Mouse (Mus musculus): ENCODE measurements around the gene Tmem239. TPM values are rescaled to one million over a fixed set of nuclear protein-coding genes. Genes with fewer than 3 reads are reported as not detected.
A peak's percentile ranks its signal among the peaks of the same experiment; 100 is the strongest.

Tmem239 gene
- polyA plus RNA-seq, 1 experiment from 2014 or later, result 0.38 TPM

DNA sequence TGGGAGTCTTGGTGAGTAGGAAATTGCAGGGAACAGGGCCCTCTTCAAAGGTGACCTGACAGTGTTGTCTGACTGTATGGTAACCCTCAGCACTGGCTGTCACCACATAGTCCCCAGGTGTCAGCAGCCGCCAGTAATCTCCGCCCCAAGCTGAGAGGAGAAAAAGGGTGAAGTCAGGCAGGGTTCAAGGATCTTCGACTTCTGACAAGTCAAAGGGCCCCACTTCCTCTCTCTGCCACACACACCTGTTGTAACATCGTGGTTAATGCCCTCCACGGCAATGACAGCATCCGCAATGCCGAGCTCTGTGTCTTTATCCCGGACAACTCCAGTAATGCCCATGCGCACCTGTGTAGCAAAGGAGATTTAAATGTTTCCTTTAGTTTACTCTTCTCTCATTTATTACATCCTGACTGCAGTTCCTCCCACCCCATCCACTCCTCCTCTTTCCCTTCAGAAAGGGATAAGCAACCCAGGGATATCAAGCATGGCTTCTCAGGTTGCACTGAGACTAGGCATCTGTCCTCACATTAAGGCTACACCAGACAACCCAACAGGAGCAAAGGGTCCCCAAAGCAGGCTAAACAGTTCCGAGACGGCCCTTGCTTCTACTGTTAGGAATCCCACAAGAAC, 15.2 kb upstream of the Tmem239 start:
- no peak overlapping the region for H3K4me3 ChIP-seq
- no peaks in the 10 kb centered on the region for H3K4me1 ChIP-seq (replicated peaks)
- peaks cover 4% of the 10 kb centered on the region; the same call in 1 of the 2 replicates for H3K27me3 ChIP-seq
- no peak overlapping the region for H3K4me2 ChIP-seq
- H3K9ac ChIP-seq, result no peak overlapping the region
- H3K36me3 ChIP-seq, result peaks cover 28% of the 10 kb centered on the region
- ATAC-seq (ENCODE audit: low FRiP score), result no peak
- H3K27ac ChIP-seq, result no peak overlapping the region
- no peaks in the 10 kb centered on the region for H3K9me3 ChIP-seq
- WGBS, result 84% methylated on average over 11 of the region's 11 CpGs

- H3K36me3 ChIP-seq, result peaks cover 28% of the 10 kb centered on the region
- WGBS, result 84% methylated on average over 3 of the region's 3 CpGs
- no peak overlapping the region for H3K4me2 ChIP-seq
- no peak overlapping the region for H3K27ac ChIP-seq
- peaks cover 4% of the 10 kb centered on the region for H3K27me3 ChIP-seq
- no peak for ATAC-seq (ENCODE audit: low FRiP score)
- no peak overlapping the region for H3K9ac ChIP-seq
- H3K4me3 ChIP-seq, result no peak overlapping the region
- no peaks in the 10 kb centered on the region for H3K9me3 ChIP-seq
- peaks cover 16% of the 10 kb centered on the region for H3K4me1 ChIP-seq (replicated peaks)
These were observed 13.4 kb upstream of the Tmem239 start for GRCm38 (mm10) chr2:130392836-130393235.

DNA sequence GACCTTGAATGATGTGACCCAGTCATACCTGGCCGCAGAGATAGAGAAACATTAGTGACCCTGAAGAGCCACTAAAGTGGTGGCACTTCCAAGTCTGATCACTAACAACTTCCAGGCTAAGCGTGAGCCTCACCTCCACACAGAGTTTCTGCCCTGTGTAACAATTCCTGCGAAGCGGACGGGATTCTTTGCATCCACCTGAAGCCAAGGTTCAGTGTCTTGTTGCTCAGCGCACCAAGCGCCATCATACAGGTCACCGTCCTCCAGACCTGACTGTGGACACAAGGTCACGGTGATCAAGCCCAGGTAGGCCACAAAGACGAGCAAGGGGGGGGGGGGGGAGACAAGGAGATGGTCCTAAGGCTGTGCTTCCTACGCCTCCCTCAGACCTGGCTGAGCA, 10.6 kb upstream of the Tmem239 start:
- no peak for ATAC-seq (ENCODE audit: low FRiP score)
- no peak overlapping the region for H3K4me3 ChIP-seq
- no peak overlapping the region for H3K4me2 ChIP-seq
- no peak overlapping the region for H3K9ac ChIP-seq
- H3K27ac ChIP-seq, result no peak overlapping the region
- no peaks in the 10 kb centered on the region for H3K9me3 ChIP-seq
- WGBS, result 97% methylated on average over 11 of the region's 11 CpGs
- H3K4me1 ChIP-seq (replicated peaks), result peaks cover 20% of the 10 kb centered on the region
- H3K27me3 ChIP-seq, result peaks cover 18% of the 10 kb centered on the region
- H3K36me3 ChIP-seq, result peaks cover 24% of the 10 kb centered on the region

GRCm38 (mm10) chr2:130397186-130397985, 8.9 kb upstream of the Tmem239 start, which contains the start of gene Cpxm1:
Gene Cpxm1 (minus strand): TSS chr2:130397574.
- peak within 1 kb of the TSS; percentile 23; the same call in 1 of the 2 replicates for H3K27ac ChIP-seq
- peak; percentile 90 for ATAC-seq (ENCODE audit: low FRiP score)
- under 1% methylated on average over 35 of the region's 53 CpGs for WGBS

GRCm38 (mm10) chr2:130398091-130398490, 8.2 kb upstream of the Tmem239 start:
- no peak for ATAC-seq (ENCODE audit: low FRiP score)
- peak overlapping the region; percentile 79; the same call in 1 of the 2 replicates for H3K9ac ChIP-seq
- peaks cover 15% of the 10 kb centered on the region for H3K36me3 ChIP-seq
- H3K4me2 ChIP-seq, result peak overlapping the region; percentile 90
- peaks cover 22% of the 10 kb centered on the region for H3K27me3 ChIP-seq
- peak overlapping the region; percentile 53 for H3K4me3 ChIP-seq
- H3K4me1 ChIP-seq (replicated peaks), result peaks cover 20% of the 10 kb centered on the region
- WGBS, result 15% methylated on average over 14 of the region's 14 CpGs
- H3K9me3 ChIP-seq, result no peaks in the 10 kb centered on the region
- no peak overlapping the region for H3K27ac ChIP-seq

More at GRCm38 (mm10) chr2:130397186-130397985, 8.9 kb upstream of the Tmem239 start, which contains the start of gene Cpxm1:
- Histone ChIP-seq H3K27me3 (peaks cover 18% of the 10 kb centered on the region), H3K36me3 (peaks cover 18% of the 10 kb centered on the region), H3K9me3 (no peaks in the 10 kb centered on the region), H3K4me2 (peak within 1 kb of the TSS; percentile 90), H3K4me1 (replicated peaks) (peaks cover 20% of the 10 kb centered on the region), H3K9ac (peak within 1 kb of the TSS; percentile 79), H3K4me3 (peak within 1 kb of the TSS; percentile 53)

GRCm38 (mm10) chr2:130400046-130400445, 6.2 kb upstream of the Tmem239 start:
- 92% methylated on average over 1 of the region's 1 CpGs for WGBS
- Histone ChIP-seq H3K9ac (no peak overlapping the region), H3K27ac (no peak overlapping the region), H3K4me2 (no peak overlapping the region), H3K9me3 (no peaks in the 10 kb centered on the region), H3K4me1 (replicated peaks) (peaks cover 20% of the 10 kb centered on the region), H3K36me3 (0 out of 2 replicates have a peak, but pooled peaks cover 4% of the 10 kb centered on the region), H3K27me3 (peaks cover 22% of the 10 kb centered on the region), H3K4me3 (no peak overlapping the region)
- no peak for ATAC-seq (ENCODE audit: low FRiP score)

DNA sequence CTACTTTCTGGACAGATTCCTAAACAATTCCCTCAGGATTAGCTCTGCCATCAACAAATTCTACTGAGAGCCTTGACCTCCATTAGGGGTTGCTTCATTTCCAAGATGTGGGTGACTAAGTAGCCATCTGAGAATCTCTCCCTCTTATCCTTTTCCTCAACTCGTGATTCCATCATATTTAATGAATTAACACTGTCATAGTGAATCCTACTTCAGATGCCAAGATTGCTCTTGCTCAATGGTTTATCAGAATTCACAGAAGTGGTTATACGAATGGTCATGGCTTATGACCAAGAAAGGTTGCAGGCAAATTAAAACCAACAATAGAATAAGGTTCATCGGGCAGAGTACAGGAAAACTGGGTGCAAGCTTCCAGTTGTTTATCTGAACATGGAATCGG, 4.4 kb upstream of the Tmem239 start:
- Histone ChIP-seq H3K4me2 (no peak overlapping the region), H3K27me3 (peaks cover 22% of the 10 kb centered on the region), H3K27ac (no peak overlapping the region), H3K9me3 (no peaks in the 10 kb centered on the region), H3K36me3 (no peaks in the 10 kb centered on the region), H3K4me1 (replicated peaks) (peaks cover 14% of the 10 kb centered on the region), H3K9ac (no peak overlapping the region), H3K4me3 (no peak overlapping the region)
- no peak for ATAC-seq (ENCODE audit: low FRiP score)
- WGBS, result 86% methylated on average over 4 of the region's 4 CpGs

- 91% methylated on average over 1 of the region's 1 CpGs for WGBS
- H3K27ac ChIP-seq, result no peak within 1 kb of the TSS
- H3K4me1 ChIP-seq (replicated peaks), result peaks cover 5% of the 10 kb centered on the region; the same call in 1 of the 2 replicates
- no peak within 1 kb of the TSS for H3K9ac ChIP-seq
- H3K27me3 ChIP-seq, result peaks cover 4% of the 10 kb centered on the region; the same call in 1 of the 2 replicates
- no peak within 1 kb of the TSS for H3K4me3 ChIP-seq
- no peaks in the 10 kb centered on the region for H3K36me3 ChIP-seq
- ATAC-seq (ENCODE audit: low FRiP score), result no peak
- no peak within 1 kb of the TSS for H3K4me2 ChIP-seq
- H3K9me3 ChIP-seq, result no peaks in the 10 kb centered on the region
These were observed 1.3 kb upstream of the Tmem239 start, which contains the start of the genes Gm28372 and 1700020A23Rik for GRCm38 (mm10) chr2:130404939-130405338. Gene Gm28372 (plus strand): TSS chr2:130405239. Gene 1700020A23Rik (plus strand): TSS chr2:130405259.

DNA sequence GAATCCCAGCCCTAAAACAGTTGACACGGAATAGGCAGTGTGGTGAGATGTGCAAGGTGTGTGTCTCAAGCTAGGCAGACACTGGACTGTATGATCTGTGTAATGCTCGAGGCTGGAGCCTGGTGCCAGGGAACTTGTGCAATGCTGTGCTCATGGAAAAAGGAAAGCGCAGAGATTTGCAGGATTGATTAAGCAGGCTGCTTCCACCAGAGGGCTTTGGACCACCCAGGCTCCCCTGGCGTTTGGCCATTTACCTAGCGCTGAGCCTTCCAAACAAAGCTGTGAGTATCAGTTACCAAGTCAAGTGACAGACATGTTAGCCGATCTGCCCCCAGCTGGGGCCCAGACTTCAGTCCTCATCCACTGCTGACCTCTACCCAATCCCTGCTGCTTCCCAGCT, 1.9 kb downstream of the Tmem239 start:
- 22% methylated on average over 6 of the region's 6 CpGs for WGBS
- ATAC-seq (ENCODE audit: low FRiP score), result 0 out of 2 replicates have a peak, but pooled peaks have one; percentile 13

GRCm38 (mm10) chr2:130411558-130412495, 5.5 kb downstream of the Tmem239 start:
- Histone ChIP-seq H3K9ac (no peak overlapping the region), H3K4me2 (0 out of 2 replicates have a peak overlapping the region, but pooled peaks have one; percentile 17), H3K27ac (no peak overlapping the region), H3K4me3 (no peak overlapping the region), H3K9me3 (no peaks in the 10 kb centered on the region), H3K36me3 (no peaks in the 10 kb centered on the region), H3K4me1 (replicated peaks) (peaks cover 10% of the 10 kb centered on the region), H3K27me3 (no peaks in the 10 kb centered on the region)
- 38% methylated on average over 16 of the region's 16 CpGs for WGBS
- ATAC-seq (ENCODE audit: low FRiP score), result peak; percentile 73

More for the DNA sequence above, 1.9 kb downstream of the Tmem239 start:
- Histone ChIP-seq H3K27ac (no peak overlapping the region), H3K9me3 (no peaks in the 10 kb centered on the region), H3K36me3 (no peaks in the 10 kb centered on the region), H3K9ac (no peak overlapping the region), H3K27me3 (no peaks in the 10 kb centered on the region), H3K4me3 (no peak overlapping the region), H3K4me1 (replicated peaks) (peaks cover 10% of the 10 kb centered on the region), H3K4me2 (no peak overlapping the region)

GRCm38 (mm10) chr2:130412775-130413174, 6.5 kb downstream of the Tmem239 start:
- Histone ChIP-seq H3K27ac (no peak overlapping the region), H3K4me1 (replicated peaks) (peaks cover 10% of the 10 kb centered on the region), H3K4me3 (no peak overlapping the region), H3K27me3 (no peaks in the 10 kb centered on the region), H3K36me3 (no peaks in the 10 kb centered on the region), H3K9ac (no peak overlapping the region), H3K4me2 (no peak overlapping the region), H3K9me3 (no peaks in the 10 kb centered on the region)
- no peak for ATAC-seq (ENCODE audit: low FRiP score)
- 87% methylated on average over 3 of the region's 3 CpGs for WGBS
